Mouse (Mus musculus) liver, adult (tissue): ENCODE results near the gene Ralgapa1.

Experiments
- GATA4 ChIP-seq: IDR thresholded peaks from 2 replicates; pipeline ENCODE4 v1.6.1; 2014; ENCODE audit warnings: mild to moderate bottlenecking, low read length; ENCODE audit not compliant: insufficient replicate concordance

Ralgapa1 gene

DNA sequence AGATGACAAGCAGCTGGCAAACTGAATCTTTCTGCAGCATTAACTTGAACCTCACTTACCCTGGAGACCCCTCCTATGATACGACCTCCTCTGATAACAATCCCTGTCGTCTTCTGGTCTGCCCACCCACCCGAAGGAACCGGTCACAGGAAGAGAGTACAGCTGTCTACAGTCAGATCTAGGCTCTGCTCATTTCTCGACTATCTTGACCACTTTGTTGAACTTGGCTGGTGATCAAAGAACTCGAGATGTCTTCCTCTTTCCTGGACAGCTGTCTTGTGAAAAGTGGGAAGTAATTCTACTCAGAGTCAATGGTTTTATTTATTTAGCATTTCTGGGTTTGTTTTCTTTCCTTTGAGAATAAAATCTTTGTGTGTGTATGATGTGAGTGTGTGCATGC is 251.3 kb downstream of the Ralgapa1 start:
- TF ChIP-seq GATA4, result no peak

DNA sequence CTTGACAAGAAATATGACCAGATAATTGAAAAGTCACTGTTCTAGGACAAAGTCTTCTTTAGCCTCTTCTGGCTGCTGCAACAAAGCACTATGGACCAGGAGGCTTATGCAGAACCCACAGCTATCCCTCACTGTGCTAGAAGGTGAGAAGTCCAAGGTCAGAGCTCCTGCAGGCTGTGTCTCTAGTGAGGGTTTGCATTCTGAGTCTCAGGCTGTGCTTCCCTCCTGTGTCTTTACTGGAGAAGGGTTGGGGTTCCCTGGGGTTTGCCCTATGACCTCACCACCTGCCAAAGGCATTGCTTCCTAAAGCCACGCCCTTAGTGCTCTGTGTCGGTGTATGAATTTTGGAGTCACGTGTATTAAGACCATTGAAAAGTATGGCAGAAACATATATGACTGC is 252.5 kb downstream of the Ralgapa1 start:
- no peak for TF ChIP-seq GATA4

DNA sequence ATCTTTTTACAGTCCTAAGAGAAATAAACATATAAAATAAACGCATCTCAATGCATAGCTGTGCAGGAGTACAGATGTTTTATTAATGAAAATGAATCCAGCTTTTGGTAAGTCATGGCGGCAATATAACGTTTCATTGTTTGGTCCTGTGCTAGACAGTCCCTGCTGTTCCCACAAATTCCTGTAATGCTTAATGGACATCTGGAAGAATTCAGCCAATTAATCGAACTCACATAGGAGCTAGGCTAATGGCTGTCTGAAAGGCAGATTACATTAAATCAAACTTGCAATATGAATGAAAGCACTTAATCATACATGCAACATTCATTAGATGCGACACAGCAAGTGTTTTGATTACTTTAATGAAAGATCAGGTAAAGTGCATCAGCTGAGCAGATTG is 254.1 kb downstream of the Ralgapa1 start:
- no peak for TF ChIP-seq GATA4

- no peak for TF ChIP-seq GATA4
Measured at GRCm38 (mm10) chr12:55565867-55566266, 255.1 kb downstream of the Ralgapa1 start.

DNA sequence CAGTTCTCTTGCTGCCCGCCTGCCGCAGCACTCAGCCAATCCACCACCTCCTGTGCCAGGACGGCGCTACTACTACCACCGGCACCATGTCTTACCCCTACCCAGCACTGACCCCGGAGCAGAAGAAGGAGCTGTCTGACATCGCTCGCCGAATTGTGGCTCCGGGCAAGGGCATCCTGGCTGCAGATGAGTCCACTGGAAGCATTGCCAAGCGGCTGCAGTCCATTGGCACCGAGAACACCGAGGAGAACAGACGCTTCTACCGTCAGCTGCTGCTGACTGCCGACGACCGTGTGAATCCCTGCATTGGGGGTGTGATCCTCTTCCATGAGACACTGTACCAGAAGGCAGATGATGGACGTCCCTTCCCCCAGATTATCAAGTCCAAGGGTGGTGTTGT is 255.8 kb downstream of the Ralgapa1 start, which contains the start of gene Aldoart2:
Aldoart2 (plus strand) TSS at position 34 of the 400 bp plus-strand sequence.
- no peak for TF ChIP-seq GATA4

- no peak for TF ChIP-seq GATA4
Measured at GRCm38 (mm10) chr12:55564187-55564963, 256.6 kb downstream of the Ralgapa1 start.

DNA sequence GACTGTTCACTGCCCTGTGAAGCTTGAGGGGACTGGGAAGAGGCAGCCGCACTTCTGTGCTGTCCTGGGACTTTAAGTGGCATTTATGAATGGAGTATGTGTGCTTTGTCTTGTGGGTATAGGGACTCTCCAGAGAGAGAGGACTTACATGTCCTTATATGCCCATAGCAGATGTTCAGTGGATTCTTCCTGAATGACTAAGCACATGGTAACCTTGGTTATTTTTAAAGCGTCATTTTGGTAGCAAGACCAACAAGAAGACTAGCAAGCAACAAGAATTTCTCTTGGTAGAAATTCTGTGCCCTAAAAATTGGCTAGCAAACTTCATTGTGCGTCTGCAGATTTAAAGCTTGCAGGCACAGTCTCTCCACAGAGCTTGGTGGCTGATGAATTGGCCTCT is 257.2 kb downstream of the Ralgapa1 start:
- no peak for TF ChIP-seq GATA4

GRCm38 (mm10) chr12:55560025-55560690 is 260.8 kb downstream of the Ralgapa1 start:
- no peak; the same call in 1 of the 2 replicates for TF ChIP-seq GATA4

DNA sequence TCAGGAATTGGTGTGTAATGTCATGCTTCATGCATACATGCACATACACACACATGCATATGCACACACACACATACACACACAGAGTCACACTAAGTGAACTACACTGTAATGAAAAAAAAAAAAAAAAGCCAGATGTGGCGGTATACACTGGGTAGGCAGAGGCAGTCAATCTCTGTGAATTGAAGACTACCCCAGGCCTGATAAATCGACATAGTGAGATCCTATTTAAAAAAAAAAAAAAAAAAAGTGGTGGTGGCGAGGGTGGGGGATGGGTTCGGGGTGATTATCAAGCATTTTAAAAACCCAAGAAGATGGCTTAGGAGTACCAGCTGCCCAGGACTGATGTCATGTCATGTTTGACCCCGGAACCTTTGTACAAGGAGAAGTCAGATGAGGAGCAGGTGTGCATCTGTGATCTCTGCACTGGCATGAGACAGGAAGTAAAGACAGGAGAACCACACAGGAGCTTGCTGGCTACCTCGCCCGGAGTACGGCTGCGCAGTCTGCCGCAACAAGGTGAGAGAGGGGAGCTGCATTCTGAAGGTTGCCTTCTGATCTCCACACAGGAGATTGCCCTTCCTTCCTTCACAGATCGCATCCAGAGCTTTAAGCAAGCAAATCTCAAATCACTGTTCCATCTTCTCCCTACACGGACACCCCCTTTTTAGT is 261.6 kb downstream of the Ralgapa1 start:
- no peak for TF ChIP-seq GATA4

DNA sequence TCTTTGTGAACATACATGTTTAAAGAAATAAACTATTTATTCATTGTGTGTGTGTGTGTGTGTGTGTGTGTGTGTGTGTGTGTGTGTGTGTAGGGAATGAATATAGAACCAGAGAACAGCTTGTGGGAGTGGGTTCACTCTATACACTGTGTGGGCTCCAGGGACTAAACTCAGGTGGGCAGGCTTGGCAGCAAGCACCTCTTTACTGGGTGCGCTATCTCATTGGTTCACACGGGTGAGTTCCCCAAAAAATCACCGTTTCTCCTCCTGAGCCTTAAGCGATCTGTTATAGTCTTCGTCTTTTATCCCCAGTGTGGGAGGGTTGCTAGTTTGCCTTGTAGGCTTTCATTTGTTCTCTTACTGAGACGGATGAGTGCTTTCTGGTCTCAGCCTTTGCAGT is 263.1 kb downstream of the Ralgapa1 start:
- TF ChIP-seq GATA4, result no peak
